Mouse (Mus musculus) bone marrow macrophage, adult 2 months (primary cell): ENCODE data around the gene Caprin1. TPM values are rescaled to one million over a fixed set of nuclear protein-coding genes. Genes with fewer than 3 reads are reported as not detected.

Experiments used
- H3K27ac ChIP-seq: 2 replicates; pipeline ENCODE4 v1.5.1; 2012; ENCODE audit warnings: low read depth, low read length; ENCODE audit not compliant: insufficient read depth
- H3K4me1 ChIP-seq: 2 replicates; pipeline ENCODE4 v1.6.1; 2012; ENCODE audit warnings: low read length; ENCODE audit not compliant: control insufficient read depth, insufficient read depth
- H3K4me3 ChIP-seq: 2 replicates; pipeline ENCODE4 v1.5.1; 2012; ENCODE audit warnings: mild to moderate bottlenecking, low read length, moderate library complexity; ENCODE audit not compliant: insufficient read depth
- CTCF ChIP-seq: IDR thresholded peaks from 2 replicates; pipeline ENCODE4 v1.5.1; 2012; ENCODE audit warnings: low read depth, mild to moderate bottlenecking, low read length, moderate library complexity
- POLR2A ChIP-seq: IDR thresholded peaks from 2 replicates; pipeline ENCODE4 v1.6.1; 2012; ENCODE audit warnings: mild to moderate bottlenecking, low read depth, low read length, borderline replicate concordance
- polyA plus RNA-seq: library from polyadenylated mRNA; stranded (reverse); fragments of >200 nt; gene quantifications from 2 replicates; pipeline ENCODE4 v1.2.4, GENCODE M21; 2012; ENCODE audit not compliant: missing spikeins, insufficient read depth, insufficient read length

Gene Caprin1
- polyA plus RNA-seq, 1 experiment: 206 TPM

DNA sequence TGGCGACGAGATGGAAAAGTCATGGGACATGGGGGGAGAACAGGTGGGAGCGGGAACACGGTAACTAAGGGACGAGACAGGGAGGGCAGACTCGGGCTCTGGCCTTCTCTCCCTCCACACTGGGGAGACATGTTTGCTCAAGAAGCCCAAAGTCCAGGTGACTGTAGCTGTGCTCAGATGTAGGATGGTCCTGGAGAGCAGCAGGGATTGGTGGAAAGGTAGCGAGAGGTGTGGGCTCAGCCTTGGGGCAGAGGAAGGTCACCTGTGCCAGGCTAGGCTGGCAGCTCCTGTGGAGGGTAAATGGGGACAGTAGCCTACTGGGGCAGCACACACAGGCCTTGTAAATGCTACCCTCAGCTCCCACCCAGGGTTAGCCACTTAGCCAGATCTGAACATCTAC is 83.6 kb downstream of the Caprin1 start:
- Histone ChIP-seq H3K4me3 (no peak overlapping the region), H3K4me1 (no peaks in the 10 kb centered on the region), H3K27ac (no peak overlapping the region)
- TF ChIP-seq CTCF (no peak), POLR2A (no peak)

Other genes with a start within 250 kb of the Caprin1 start
- 0.32 and 0.36 TPM in 2 replicates for gene Abtb2, start 231.3 kb downstream of the Caprin1 start, polyA plus RNA-seq
- gene Nat10, start 36.4 kb downstream of the Caprin1 start, polyA plus RNA-seq: 8.7 and 12.0 TPM in 2 replicates
- gene Lmo2, start 160.3 kb upstream of the Caprin1 start, polyA plus RNA-seq: 281 and 284 TPM in 2 replicates
- 43.2 and 44.3 TPM in 2 replicates for gene Fbxo3, start 230.1 kb upstream of the Caprin1 start, polyA plus RNA-seq
- gene 4931422A03Rik, start 230.7 kb upstream of the Caprin1 start, polyA plus RNA-seq: not detected in 2 replicates